Mouse (Mus musculus): ENCODE results near the gene Lrrc75b. TPM values are rescaled to one million over a fixed set of nuclear protein-coding genes. Genes with fewer than 3 reads are reported as not detected.
"Not testable (repeated sequence)": the region's sequence is repeated elsewhere in the genome, so short reads cannot be mapped to it uniquely, and the experiment has no call there.

Lrrc75b gene
- polyA plus RNA-seq, 1 experiment from 2014 or later, result 2.9 TPM

DNA sequence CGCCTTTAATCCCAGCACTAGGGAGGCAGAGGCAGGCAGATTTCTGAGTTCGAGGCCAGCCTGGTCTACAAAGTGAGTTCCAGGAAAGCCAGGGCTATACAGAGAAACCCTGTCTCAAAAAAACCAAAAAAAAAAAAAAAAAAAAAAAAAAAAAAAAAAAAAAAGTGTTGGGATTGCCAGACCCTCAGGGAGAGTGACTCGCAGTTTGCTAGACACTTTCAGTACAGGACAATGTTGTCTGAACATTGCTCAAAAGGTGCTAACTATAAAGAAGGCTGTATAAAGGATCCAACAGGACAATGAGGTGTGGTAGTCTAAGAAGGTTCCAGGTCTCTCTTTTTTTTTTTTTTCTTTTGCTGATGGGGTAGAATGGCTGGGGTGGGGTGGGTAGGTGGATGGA lies 54.2 kb downstream of the Lrrc75b start:
- WGBS, result 96% methylated on average over 3 of the region's 3 CpGs
- not testable (repeated sequence) for H3K4me2 ChIP-seq (replicated peaks; ENCODE audit: low read depth, low read length); H3K27ac ChIP-seq (ENCODE audit: low read depth, low read length); H3K27me3 ChIP-seq (ENCODE audit: control insufficient read depth, insufficient read depth, low read length); H3K9me3 ChIP-seq (ENCODE audit: control insufficient read depth, low read length); H3K4me1 ChIP-seq (ENCODE audit: control insufficient read depth, insufficient read depth, low read length); H3K9ac ChIP-seq (ENCODE audit: low read depth, low read length); ATAC-seq (ENCODE audit: low FRiP score, low TSS enrichment); H3K4me3 ChIP-seq (ENCODE audit: low read length)
- peaks cover 38% of the 10 kb centered on the region for H3K36me3 ChIP-seq (ENCODE audit: control insufficient read depth, insufficient read depth, low read length)

DNA sequence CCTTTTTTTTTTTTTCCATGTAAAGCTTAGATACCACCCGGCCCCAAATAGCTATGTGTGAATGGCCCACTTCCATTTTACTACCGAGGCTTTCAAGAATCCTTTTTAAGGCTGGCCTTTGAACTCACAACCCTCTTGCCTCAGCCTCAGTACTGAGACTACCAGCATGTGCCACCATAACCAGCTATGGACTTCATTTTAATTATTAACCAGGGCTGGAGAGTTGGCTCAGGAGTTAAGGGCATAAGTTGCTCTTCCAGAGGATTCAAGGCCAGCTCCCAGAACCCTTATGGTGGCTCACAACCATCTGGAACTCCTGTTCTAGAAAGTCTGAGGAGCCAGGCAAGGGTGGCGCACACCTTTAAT lies 55.0 kb downstream of the Lrrc75b start:
- Histone ChIP-seq H3K9me3 (ENCODE audit: control insufficient read depth, low read length) (peaks cover 4% of the 10 kb centered on the region; the same call in 1 of the 2 replicates), H3K4me3 (ENCODE audit: low read length) (no peak overlapping the region), H3K27me3 (ENCODE audit: control insufficient read depth, insufficient read depth, low read length) (no peaks in the 10 kb centered on the region), H3K9ac (ENCODE audit: low read depth, low read length) (no peak overlapping the region), H3K27ac (ENCODE audit: low read depth, low read length) (no peak overlapping the region), H3K4me1 (ENCODE audit: control insufficient read depth, insufficient read depth, low read length) (no peaks in the 10 kb centered on the region), H3K36me3 (ENCODE audit: control insufficient read depth, insufficient read depth, low read length) (peaks cover 30% of the 10 kb centered on the region), H3K4me2 (replicated peaks; ENCODE audit: low read depth, low read length) (no peak overlapping the region)
- ATAC-seq (ENCODE audit: low FRiP score, low TSS enrichment), result no peak
- WGBS, result 55% methylated on average over 3 of the region's 3 CpGs

DNA sequence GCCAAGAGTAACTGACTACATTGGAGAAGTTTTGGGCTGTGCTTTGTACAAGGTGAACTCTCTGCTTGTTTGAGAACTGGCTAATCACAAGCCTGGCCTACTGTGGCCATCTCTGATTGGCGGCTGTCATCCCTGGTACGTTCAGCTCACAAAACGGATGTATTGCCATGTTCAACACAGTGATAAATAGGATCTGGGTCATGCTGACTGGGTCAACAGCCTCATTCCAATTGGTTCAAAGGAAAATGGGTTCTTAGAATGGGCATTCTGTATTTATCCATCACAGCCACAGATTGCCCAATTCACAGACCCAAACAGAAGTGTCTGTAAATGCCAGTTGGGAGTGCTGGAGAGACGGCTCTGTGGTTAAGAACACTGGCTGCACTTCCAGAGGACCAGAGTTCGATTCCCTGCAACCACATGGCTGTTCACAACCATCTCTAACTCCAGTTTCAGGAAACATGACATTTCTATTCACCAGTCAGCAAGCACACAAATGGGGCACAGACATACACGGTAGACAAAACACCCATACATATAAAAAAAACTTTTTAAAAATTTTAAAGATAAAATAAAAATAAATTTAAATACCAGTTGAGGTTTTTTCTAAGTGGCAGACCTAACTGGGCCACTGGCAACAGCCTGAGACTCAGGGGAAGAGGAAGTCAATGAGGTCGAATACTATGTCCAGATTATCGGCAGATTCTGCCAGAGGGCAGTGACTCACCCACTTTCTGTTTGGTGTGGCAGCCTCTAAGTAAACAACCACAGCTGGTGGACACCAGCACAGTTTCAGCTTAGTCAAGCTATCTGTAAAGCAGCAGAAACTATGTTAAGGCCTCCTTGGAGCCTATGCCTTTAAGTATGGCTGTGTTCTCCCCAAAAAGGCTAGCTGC lies 55.6 kb downstream of the Lrrc75b start:
- no peak for ATAC-seq (ENCODE audit: low FRiP score, low TSS enrichment)
- Histone ChIP-seq H3K36me3 (ENCODE audit: control insufficient read depth, insufficient read depth, low read length) (peaks cover 23% of the 10 kb centered on the region), H3K9ac (ENCODE audit: low read depth, low read length) (no peak overlapping the region), H3K4me3 (ENCODE audit: low read length) (no peak overlapping the region), H3K9me3 (ENCODE audit: control insufficient read depth, low read length) (peaks cover 4% of the 10 kb centered on the region; the same call in 1 of the 2 replicates), H3K4me1 (ENCODE audit: control insufficient read depth, insufficient read depth, low read length) (no peaks in the 10 kb centered on the region), H3K27ac (ENCODE audit: low read depth, low read length) (no peak overlapping the region), H3K27me3 (ENCODE audit: control insufficient read depth, insufficient read depth, low read length) (no peaks in the 10 kb centered on the region), H3K4me2 (replicated peaks; ENCODE audit: low read depth, low read length) (no peak overlapping the region)
- WGBS, result 90% methylated on average over 8 of the region's 8 CpGs

DNA sequence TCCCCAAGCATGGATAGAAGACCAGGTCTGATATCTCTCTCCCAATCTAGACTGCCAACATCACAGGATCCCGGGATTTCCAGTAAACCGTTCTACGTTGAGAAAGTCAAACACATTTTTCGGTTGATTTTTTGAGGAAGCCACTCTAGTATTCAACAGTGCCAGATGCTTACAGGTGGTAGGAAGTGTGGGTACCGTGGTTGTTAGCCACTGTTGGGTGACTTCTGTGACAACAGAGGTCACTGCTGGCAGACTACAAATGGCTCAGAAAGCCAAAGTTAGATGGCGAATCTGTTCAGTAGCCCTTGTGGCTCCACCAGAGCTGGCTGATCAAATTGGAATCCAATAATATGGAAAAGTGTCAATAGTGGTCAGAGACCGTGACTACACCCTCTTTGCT lies 56.4 kb downstream of the Lrrc75b start:
- no peak overlapping the region for H3K4me3 ChIP-seq (ENCODE audit: low read length)
- 96% methylated on average over 7 of the region's 7 CpGs for WGBS

DNA sequence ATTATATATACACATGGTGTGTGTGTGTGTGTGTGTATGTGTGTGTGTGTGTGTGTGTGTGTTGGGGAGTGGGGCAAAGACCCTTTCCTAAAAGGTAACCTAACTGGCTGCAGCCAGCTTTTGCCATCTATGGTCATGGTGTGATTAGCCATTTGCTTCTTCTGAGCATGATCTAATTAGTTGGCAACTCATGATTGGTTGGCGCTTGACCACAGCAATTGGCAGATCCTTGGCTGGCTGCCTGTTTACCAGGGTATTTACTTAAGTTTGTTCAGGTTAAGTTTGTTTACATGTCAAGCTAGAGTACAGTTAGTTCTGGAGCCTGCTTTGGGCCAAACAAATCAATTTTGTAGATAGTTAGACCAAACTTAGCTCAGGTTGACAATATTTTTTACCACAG lies 58.5 kb downstream of the Lrrc75b start:
- Histone ChIP-seq H3K4me1 (ENCODE audit: control insufficient read depth, insufficient read depth, low read length) (no peaks in the 10 kb centered on the region), H3K4me2 (replicated peaks; ENCODE audit: low read depth, low read length) (no peak overlapping the region), H3K27me3 (ENCODE audit: control insufficient read depth, insufficient read depth, low read length) (no peaks in the 10 kb centered on the region), H3K9ac (ENCODE audit: low read depth, low read length) (no peak overlapping the region), H3K36me3 (ENCODE audit: control insufficient read depth, insufficient read depth, low read length) (no peaks in the 10 kb centered on the region; the same call in 1 of the 2 replicates), H3K4me3 (ENCODE audit: low read length) (no peak overlapping the region), H3K27ac (ENCODE audit: low read depth, low read length) (no peak overlapping the region), H3K9me3 (ENCODE audit: control insufficient read depth, low read length) (peaks cover 4% of the 10 kb centered on the region; the same call in 1 of the 2 replicates)
- WGBS, result 93% methylated on average over 1 of the region's 1 CpGs
- no peak for ATAC-seq (ENCODE audit: low FRiP score, low TSS enrichment)

More for the DNA sequence above, 56.4 kb downstream of the Lrrc75b start:
- Histone ChIP-seq H3K27me3 (ENCODE audit: control insufficient read depth, insufficient read depth, low read length) (no peaks in the 10 kb centered on the region), H3K4me2 (replicated peaks; ENCODE audit: low read depth, low read length) (no peak overlapping the region), H3K27ac (ENCODE audit: low read depth, low read length) (no peak overlapping the region), H3K9me3 (ENCODE audit: control insufficient read depth, low read length) (peaks cover 4% of the 10 kb centered on the region; the same call in 1 of the 2 replicates), H3K4me1 (ENCODE audit: control insufficient read depth, insufficient read depth, low read length) (no peaks in the 10 kb centered on the region), H3K9ac (ENCODE audit: low read depth, low read length) (no peak overlapping the region), H3K36me3 (ENCODE audit: control insufficient read depth, insufficient read depth, low read length) (peaks cover 16% of the 10 kb centered on the region)
- no peak for ATAC-seq (ENCODE audit: low FRiP score, low TSS enrichment)

DNA sequence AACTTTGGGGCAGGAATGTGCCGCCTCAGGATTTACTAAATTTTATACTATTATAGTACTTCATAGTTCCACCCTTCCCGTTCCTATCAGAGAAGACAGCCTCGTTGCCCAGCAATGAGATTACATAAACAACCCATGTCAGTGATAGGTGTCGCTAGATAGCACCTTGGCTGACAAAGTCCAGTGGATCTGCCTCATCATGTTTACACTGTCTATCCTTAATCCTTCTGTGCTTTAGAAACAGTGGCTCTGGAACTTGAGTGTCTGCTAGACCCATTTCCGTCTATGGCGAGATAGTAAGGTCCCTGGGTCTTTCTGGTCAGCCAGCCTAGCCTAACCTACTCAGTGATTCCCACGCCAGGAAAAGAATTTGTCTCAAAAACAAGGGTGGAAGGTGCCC lies 59.8 kb downstream of the Lrrc75b start:
- 68% methylated on average over 7 of the region's 7 CpGs for WGBS
- Histone ChIP-seq H3K9ac (ENCODE audit: low read depth, low read length) (no peak overlapping the region), H3K27me3 (ENCODE audit: control insufficient read depth, insufficient read depth, low read length) (no peaks in the 10 kb centered on the region), H3K4me3 (ENCODE audit: low read length) (no peak overlapping the region), H3K36me3 (ENCODE audit: control insufficient read depth, insufficient read depth, low read length) (no peaks in the 10 kb centered on the region), H3K4me2 (replicated peaks; ENCODE audit: low read depth, low read length) (no peak overlapping the region), H3K9me3 (ENCODE audit: control insufficient read depth, low read length) (peaks cover 4% of the 10 kb centered on the region; the same call in 1 of the 2 replicates), H3K27ac (ENCODE audit: low read depth, low read length) (no peak overlapping the region), H3K4me1 (ENCODE audit: control insufficient read depth, insufficient read depth, low read length) (no peaks in the 10 kb centered on the region)
- ATAC-seq (ENCODE audit: low FRiP score, low TSS enrichment), result no peak

Other genes starting within 250 kb of the Lrrc75b start
- 5.3 and 7.1 TPM in 2 replicates for gene Adora2a, start 243.5 kb downstream of the Lrrc75b start, polyA plus RNA-seq (2014; fragmentation: Nextera tagmentation; extraction: Ambion mirVana)
- 0.93 and 1.3 TPM in 2 replicates for gene Upb1, start 159.2 kb downstream of the Lrrc75b start, polyA plus RNA-seq (2014; fragmentation: Nextera tagmentation; extraction: Ambion mirVana)
- 178 and 249 TPM in 2 replicates for gene Snrpd3, start 42.8 kb downstream of the Lrrc75b start, polyA plus RNA-seq (2014; fragmentation: Nextera tagmentation; extraction: Ambion mirVana)
- 31.7 and 46.9 TPM in 2 replicates for gene Gucd1, start 42.4 kb downstream of the Lrrc75b start, polyA plus RNA-seq (2014; fragmentation: Nextera tagmentation; extraction: Ambion mirVana)
- gene Ggt1, start 1.3 kb upstream of the Lrrc75b start, polyA plus RNA-seq (2014; fragmentation: Nextera tagmentation; extraction: Ambion mirVana), result 29.1 and 57.6 TPM in 2 replicates
- gene Ggt5, start 29.0 kb upstream of the Lrrc75b start, polyA plus RNA-seq (2014; fragmentation: Nextera tagmentation; extraction: Ambion mirVana), result 3.9 and 4.7 TPM in 2 replicates
- gene Susd2, start 83.7 kb upstream of the Lrrc75b start, polyA plus RNA-seq (2014; fragmentation: Nextera tagmentation; extraction: Ambion mirVana), result 4.2 and 9.2 TPM in 2 replicates
- gene Cabin1, start 204.0 kb upstream of the Lrrc75b start, polyA plus RNA-seq (2014; fragmentation: Nextera tagmentation; extraction: Ambion mirVana), result 32.3 and 37.7 TPM in 2 replicates
- gene Ddt, start 213.1 kb upstream of the Lrrc75b start, polyA plus RNA-seq (2014; fragmentation: Nextera tagmentation; extraction: Ambion mirVana), result 75.7 and 90.4 TPM in 2 replicates
- not detected in 2 replicates for gene Gm20441, start 220.6 kb upstream of the Lrrc75b start, polyA plus RNA-seq (2014; fragmentation: Nextera tagmentation; extraction: Ambion mirVana)
- gene Gstt3, start 221.1 kb upstream of the Lrrc75b start, polyA plus RNA-seq (2014; fragmentation: Nextera tagmentation; extraction: Ambion mirVana), result 29.7 and 43.4 TPM in 2 replicates
- gene Gstt1, start 238.3 kb upstream of the Lrrc75b start, polyA plus RNA-seq (2014; fragmentation: Nextera tagmentation; extraction: Ambion mirVana), result 10.6 and 12.1 TPM in 2 replicates